Mouse (Mus musculus) kidney, postnatal 0 days (tissue): ENCODE results near the gene Map3k13. TPM values are rescaled to one million over a fixed set of nuclear protein-coding genes. Genes with fewer than 3 reads are reported as not detected.
A peak's percentile ranks its signal among the peaks of the same experiment; 100 is the strongest.

Experiments
- ATAC-seq: fragments of 200-750 bp; cut with Nextera tagmentation; replicated peaks from 2 replicates; pipeline ENCODE4 v1.8.0; 2017; ENCODE audit warnings: low read depth, moderate number of reproducible peaks, moderate TSS enrichment, moderate library complexity; ENCODE audit not compliant: low FRiP score
- DNase-seq: peaks from one replicate; pipeline ENCODE4 v3.0.0-alpha.2; 2016; ENCODE audit warnings: low spot score
- H3K27ac ChIP-seq: fragments of 300-500 bp; sonication (generic); 2 replicates; pipeline ENCODE4 v1.5.1; 2014; ENCODE audit warnings: mild to moderate bottlenecking
- H3K27me3 ChIP-seq: fragments of 300-500 bp; sonication (generic); 2 replicates; pipeline ENCODE4 v1.6.1; 2014; ENCODE audit warnings: low read length, mixed read lengths; ENCODE audit not compliant: insufficient read depth
- H3K36me3 ChIP-seq: fragments of 300-500 bp; sonication (generic); 2 replicates; pipeline ENCODE4 v1.6.1; 2014; ENCODE audit warnings: low read length, mixed read lengths; ENCODE audit not compliant: insufficient read depth
- H3K4me1 ChIP-seq: fragments of 300-500 bp; sonication (generic); replicated peaks from 2 replicates; pipeline ENCODE4 v1.6.1; 2014; ENCODE audit warnings: antibody characterized with exemption, low read length, mixed read lengths; ENCODE audit not compliant: insufficient read depth
- H3K4me2 ChIP-seq: fragments of 300-500 bp; sonication (generic); 2 replicates; pipeline ENCODE4 v1.6.1; 2014; ENCODE audit warnings: mild to moderate bottlenecking, low read length, moderate library complexity, mixed read lengths
- H3K4me3 ChIP-seq: fragments of 300-500 bp; sonication (generic); replicated peaks from 2 replicates; pipeline ENCODE4 v1.5.1; 2014; ENCODE audit warnings: low read depth, low read length
- H3K9ac ChIP-seq: fragments of 300-500 bp; sonication (generic); 2 replicates; pipeline ENCODE4 v1.6.1; 2014; ENCODE audit warnings: low read depth, low read length
- H3K9me3 ChIP-seq: fragments of 300-500 bp; sonication (generic); replicated peaks from 2 replicates; pipeline ENCODE4 v1.6.1; 2016; ENCODE audit warnings: low read length, inconsistent platforms, mixed read lengths
- CTCF ChIP-seq: IDR thresholded peaks from 2 replicates; pipeline ENCODE4 v1.5.1; 2016; ENCODE audit warnings: antibody characterized with exemption, low read depth, mild to moderate bottlenecking, moderate library complexity
- WGBS: fragments of 180-500 bp; shearing (Covaris S2); extraction: QIAGEN DNeasy Blood & Tissue Kit; methylation state at CpG from one replicate; pipeline ENCODE4 v1.1.7; 2014; 5-methylcytosine and 5-hydroxymethylcytosine counted together
- polyA plus RNA-seq: library from polyadenylated mRNA; unstranded; fragments of >200 nt; fragmentation: Nextera tagmentation; extraction: Ambion mirVana; gene quantifications from 2 replicates; pipeline ENCODE4 v1.2.1, GENCODE M21; 2015

Gene Map3k13
- polyA plus RNA-seq, 1 experiment from 2014 or later: 0.53 TPM

GRCm38 (mm10) chr16:21834866-21835583 is 40.9 kb downstream of the Map3k13 start:
- 75% methylated on average over 8 of the region's 8 CpGs for WGBS
- Histone ChIP-seq H3K9ac (no peak overlapping the region), H3K27ac (no peak overlapping the region), H3K27me3 (no peaks in the 10 kb centered on the region), H3K36me3 (no peaks in the 10 kb centered on the region), H3K9me3 (no peaks in the 10 kb centered on the region), H3K4me2 (no peak overlapping the region), H3K4me1 (no peaks in the 10 kb centered on the region), H3K4me3 (no peak overlapping the region)
- DNase-seq (no peak), ATAC-seq (no peak)
- no peak for TF ChIP-seq CTCF

GRCm38 (mm10) chr16:21835584-21835931 is 41.4 kb downstream of the Map3k13 start:
- no peak overlapping the region for H3K4me3 ChIP-seq
- no peaks in the 10 kb centered on the region for H3K27me3 ChIP-seq
- H3K36me3 ChIP-seq: no peaks in the 10 kb centered on the region
- no peak for TF ChIP-seq CTCF
- no peak overlapping the region for H3K9ac ChIP-seq
- no peak overlapping the region for H3K27ac ChIP-seq
- no peak overlapping the region for H3K4me2 ChIP-seq
- DNase-seq (no peak), ATAC-seq (no peak)
- no peaks in the 10 kb centered on the region for H3K4me1 ChIP-seq
- 20% methylated on average over 7 of the region's 7 CpGs for WGBS
- H3K9me3 ChIP-seq: no peaks in the 10 kb centered on the region

GRCm38 (mm10) chr16:21836311-21837072 is 42.3 kb downstream of the Map3k13 start:
- peak; percentile 85 for DNase-seq

GRCm38 (mm10) chr16:21837694-21838093 is 43.5 kb downstream of the Map3k13 start:
- Histone ChIP-seq H3K4me1 (no peaks in the 10 kb centered on the region), H3K4me2 (no peak overlapping the region), H3K27ac (no peak overlapping the region), H3K27me3 (no peaks in the 10 kb centered on the region), H3K9me3 (no peaks in the 10 kb centered on the region), H3K4me3 (no peak overlapping the region), H3K36me3 (no peaks in the 10 kb centered on the region), H3K9ac (no peak overlapping the region)
- no peak for DNase-seq
- no peak for ATAC-seq
- no peak for TF ChIP-seq CTCF
- 87% methylated on average over 6 of the region's 6 CpGs for WGBS

More at GRCm38 (mm10) chr16:21836311-21837072, 42.3 kb downstream of the Map3k13 start:
- TF ChIP-seq CTCF: peak; percentile 79
- Histone ChIP-seq H3K4me3 (no peak overlapping the region), H3K9me3 (no peaks in the 10 kb centered on the region), H3K4me2 (no peak overlapping the region), H3K9ac (no peak overlapping the region), H3K27ac (no peak overlapping the region), H3K36me3 (no peaks in the 10 kb centered on the region), H3K4me1 (no peaks in the 10 kb centered on the region), H3K27me3 (no peaks in the 10 kb centered on the region)
- 36% methylated on average over 7 of the region's 7 CpGs for WGBS
- no peak for ATAC-seq

GRCm38 (mm10) chr16:21845800-21846671 is 51.9 kb downstream of the Map3k13 start:
- peak; percentile 99 for ATAC-seq
- H3K4me3 ChIP-seq: peak overlapping the region; percentile 46
- H3K9ac ChIP-seq: peak overlapping the region; percentile 61
- H3K27me3 ChIP-seq: no peaks in the 10 kb centered on the region
- no peaks in the 10 kb centered on the region for H3K9me3 ChIP-seq
- H3K4me2 ChIP-seq: peak overlapping the region; percentile 81
- WGBS: 1% methylated on average over 16 of the region's 16 CpGs
- peak; percentile 93 for DNase-seq
- peak overlapping the region; percentile 62 for H3K27ac ChIP-seq
- H3K4me1 ChIP-seq: no peaks in the 10 kb centered on the region
- no peaks in the 10 kb centered on the region for H3K36me3 ChIP-seq
- TF ChIP-seq CTCF: no peak

GRCm38 (mm10) chr16:21848444-21848843 is 54.3 kb downstream of the Map3k13 start:
- Histone ChIP-seq H3K27ac (no peak overlapping the region), H3K4me3 (no peak overlapping the region), H3K4me2 (no peak overlapping the region), H3K9ac (no peak overlapping the region), H3K4me1 (no peaks in the 10 kb centered on the region), H3K27me3 (no peaks in the 10 kb centered on the region), H3K36me3 (no peaks in the 10 kb centered on the region), H3K9me3 (no peaks in the 10 kb centered on the region)
- TF ChIP-seq CTCF: no peak
- 75% methylated on average over 3 of the region's 3 CpGs for WGBS
- no peak for DNase-seq
- no peak for ATAC-seq
